Mouse (Mus musculus) midbrain, postnatal 0 days (tissue): Measurements from ENCODE around the gene Zfp358. TPM values are rescaled to one million over a fixed set of nuclear protein-coding genes. Genes with fewer than 3 reads are reported as not detected.

Experiments used
- ATAC-seq: fragments of 200-750 bp; cut with Nextera tagmentation; 2 replicates; pipeline ENCODE4 v1.8.0; 2017; ENCODE audit warnings: moderate number of reproducible peaks, mild to moderate bottlenecking, moderate TSS enrichment, moderate library complexity; ENCODE audit not compliant: low FRiP score
- DNase-seq: peaks from one replicate; pipeline ENCODE4 v3.0.0-alpha.2; 2015; ENCODE audit warnings: low spot score
- H3K27ac ChIP-seq: fragments of 300-500 bp; sonication (generic); 2 replicates; pipeline ENCODE4 v1.5.1; 2014; ENCODE audit warnings: low read depth, mild to moderate bottlenecking, low read length, mixed read lengths
- H3K27me3 ChIP-seq: fragments of 300-500 bp; sonication (generic); 2 replicates; pipeline ENCODE4 v1.6.1; 2014; ENCODE audit warnings: low read length, control low read depth, mixed read lengths; ENCODE audit not compliant: insufficient read depth
- H3K36me3 ChIP-seq: fragments of 300-500 bp; sonication (generic); 2 replicates; pipeline ENCODE4 v1.6.1; 2014; ENCODE audit warnings: low read length, control low read depth, mixed read lengths; ENCODE audit not compliant: insufficient read depth
- H3K4me1 ChIP-seq: fragments of 300-500 bp; sonication (generic); 2 replicates; pipeline ENCODE4 v1.6.1; 2014; ENCODE audit warnings: mild to moderate bottlenecking, control low read depth, antibody characterized with exemption, low read length, mixed read lengths; ENCODE audit not compliant: insufficient read depth
- H3K4me2 ChIP-seq: fragments of 300-500 bp; sonication (generic); 2 replicates; pipeline ENCODE4 v1.6.1; 2014; ENCODE audit warnings: low read depth, mild to moderate bottlenecking, low read length, mixed read lengths; ENCODE audit not compliant: poor library complexity, severe bottlenecking
- H3K4me3 ChIP-seq: fragments of 300-500 bp; sonication (generic); 2 replicates; pipeline ENCODE4 v1.5.1; 2014; ENCODE audit warnings: low read depth, mild to moderate bottlenecking, low read length, moderate library complexity
- H3K9ac ChIP-seq: fragments of 300-500 bp; sonication (generic); replicated peaks from 2 replicates; pipeline ENCODE4 v1.6.1; 2014; ENCODE audit warnings: mild to moderate bottlenecking, low read length, moderate library complexity, mixed read lengths; ENCODE audit not compliant: poor library complexity, severe bottlenecking
- H3K9me3 ChIP-seq: fragments of 300-500 bp; sonication (generic); 2 replicates; pipeline ENCODE4 v1.6.1; 2016; ENCODE audit warnings: low read length, control low read depth
- CTCF ChIP-seq: IDR thresholded peaks from 2 replicates; pipeline ENCODE4 v1.5.1; 2016; ENCODE audit warnings: antibody characterized with exemption, mild to moderate bottlenecking
- WGBS: fragments of 180-500 bp; shearing (Covaris S2); extraction: QIAGEN DNeasy Blood & Tissue Kit; methylation state at CpG from one replicate; pipeline ENCODE4 v1.1.7; 2014; 5-methylcytosine and 5-hydroxymethylcytosine counted together
- polyA plus RNA-seq: library from polyadenylated mRNA; unstranded; fragments of >200 nt; fragmentation: Nextera tagmentation; extraction: Ambion mirVana; gene quantifications from 2 replicates; pipeline ENCODE4 v1.2.1, GENCODE M21; 2015
- total RNA-seq: library from RNA; depleted of rRNA; stranded (reverse); fragments of >200 nt; gene quantifications from 2 replicates; pipeline ENCODE4 v1.2.3, GENCODE M21; 2014

Zfp358 gene
- total and polyA plus RNA-seq, 2 experiments from 2014 or later: 57.1 to 106 TPM

DNA sequence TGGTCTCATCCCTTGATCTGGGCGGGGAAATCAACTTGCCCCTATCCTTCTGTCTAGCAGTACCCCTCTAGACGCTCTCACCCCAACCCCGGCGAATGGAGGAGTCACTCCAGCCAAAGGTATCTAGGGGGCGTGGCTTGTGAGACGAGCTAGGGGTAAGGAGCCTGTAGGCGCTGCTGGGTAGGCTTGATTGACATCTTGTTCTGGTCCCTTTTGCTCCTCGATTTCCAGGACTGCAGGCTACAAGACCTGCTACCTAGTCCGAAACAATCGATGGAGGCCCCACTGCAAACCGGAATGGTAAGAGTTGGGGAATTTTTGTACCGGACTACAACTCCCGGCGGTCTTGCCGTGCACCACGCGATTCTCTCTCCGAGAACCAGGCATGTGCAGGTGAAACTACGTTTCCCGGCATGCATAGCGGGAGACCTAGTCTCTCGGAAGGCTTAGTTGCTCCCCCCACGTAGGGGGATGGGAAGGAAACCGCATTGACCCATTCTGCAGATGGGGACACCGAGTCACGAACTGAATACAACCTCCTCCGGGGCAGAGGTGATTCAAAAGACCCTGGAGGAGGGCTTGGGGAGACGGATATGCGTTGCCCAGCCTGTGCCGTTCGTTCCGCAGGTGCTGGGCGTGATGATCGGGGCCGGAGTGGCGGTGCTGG is 23.6 kb downstream of the Zfp358 start:
- peaks cover 22% of the 10 kb centered on the region for H3K36me3 ChIP-seq
- peak overlapping the region; percentile 94 for H3K4me2 ChIP-seq
- ATAC-seq (peak; percentile 82), DNase-seq (peak; percentile 96)
- no peaks in the 10 kb centered on the region for H3K4me1 ChIP-seq
- no peaks in the 10 kb centered on the region for H3K9me3 ChIP-seq
- WGBS: 2% methylated on average over 36 of the region's 36 CpGs
- H3K4me3 ChIP-seq: peak overlapping the region; percentile 67
- peak overlapping the region; percentile 86 for H3K27ac ChIP-seq
- no peaks in the 10 kb centered on the region for H3K27me3 ChIP-seq
- 0 out of 2 replicates have a peak, but pooled peaks have one; percentile 3 for TF ChIP-seq CTCF
- peak overlapping the region; percentile 70 for H3K9ac ChIP-seq

- ATAC-seq (peak; percentile 42), DNase-seq (peak; percentile 55)
- H3K27me3 ChIP-seq: no peaks in the 10 kb centered on the region
- H3K9me3 ChIP-seq: no peaks in the 10 kb centered on the region
- peak overlapping the region; percentile 67 for H3K4me3 ChIP-seq
- TF ChIP-seq CTCF: no peak
- H3K9ac ChIP-seq: peak overlapping the region; percentile 70
- peaks cover 24% of the 10 kb centered on the region for H3K36me3 ChIP-seq
- WGBS: 6% methylated on average over 14 of the region's 16 CpGs
- H3K27ac ChIP-seq: peak overlapping the region; percentile 86
- no peaks in the 10 kb centered on the region for H3K4me1 ChIP-seq
- H3K4me2 ChIP-seq: peak overlapping the region; percentile 94
Observed at GRCm38 (mm10) chr8:3517117-3517495, 24.2 kb downstream of the Zfp358 start.

- Histone ChIP-seq H3K36me3 (peaks cover 45% of the 10 kb centered on the region), H3K9me3 (no peaks in the 10 kb centered on the region), H3K4me2 (no peak overlapping the region), H3K27me3 (no peaks in the 10 kb centered on the region), H3K9ac (no peak overlapping the region), H3K4me3 (no peak overlapping the region), H3K4me1 (no peaks in the 10 kb centered on the region), H3K27ac (no peak overlapping the region)
- no peak for TF ChIP-seq CTCF
- 91% methylated on average over 13 of the region's 13 CpGs for WGBS
- ATAC-seq (no peak), DNase-seq (no peak)
Observed at GRCm38 (mm10) chr8:3522007-3522697, 29.2 kb downstream of the Zfp358 start.

GRCm38 (mm10) chr8:3530816-3531215 is 37.9 kb downstream of the Zfp358 start:
- Histone ChIP-seq H3K4me2 (no peak overlapping the region), H3K9ac (no peak overlapping the region), H3K9me3 (no peaks in the 10 kb centered on the region), H3K4me3 (no peak overlapping the region), H3K27ac (no peak overlapping the region), H3K4me1 (no peaks in the 10 kb centered on the region), H3K27me3 (no peaks in the 10 kb centered on the region), H3K36me3 (peaks cover 35% of the 10 kb centered on the region)
- WGBS: 94% methylated on average over 5 of the region's 5 CpGs
- no peak for DNase-seq
- no peak for ATAC-seq
- no peak for TF ChIP-seq CTCF

GRCm38 (mm10) chr8:3531936-3532335 is 39.0 kb downstream of the Zfp358 start:
- Histone ChIP-seq H3K4me3 (no peak overlapping the region), H3K27ac (no peak overlapping the region), H3K4me2 (no peak overlapping the region), H3K36me3 (peaks cover 41% of the 10 kb centered on the region), H3K27me3 (no peaks in the 10 kb centered on the region), H3K4me1 (no peaks in the 10 kb centered on the region), H3K9ac (no peak overlapping the region), H3K9me3 (no peaks in the 10 kb centered on the region)
- no peak for TF ChIP-seq CTCF
- DNase-seq (no peak), ATAC-seq (no peak)
- WGBS: 95% methylated on average over 18 of the region's 18 CpGs
